Mouse (Mus musculus): ENCODE measurements around the gene Dll3. TPM values are rescaled to one million over a fixed set of nuclear protein-coding genes. Genes with fewer than 3 reads are reported as not detected.
A peak's percentile ranks its signal among the peaks of the same experiment; 100 is the strongest.

Gene Dll3
- polyA plus RNA-seq, 1 experiment from 2014 or later: 0.50 TPM

DNA sequence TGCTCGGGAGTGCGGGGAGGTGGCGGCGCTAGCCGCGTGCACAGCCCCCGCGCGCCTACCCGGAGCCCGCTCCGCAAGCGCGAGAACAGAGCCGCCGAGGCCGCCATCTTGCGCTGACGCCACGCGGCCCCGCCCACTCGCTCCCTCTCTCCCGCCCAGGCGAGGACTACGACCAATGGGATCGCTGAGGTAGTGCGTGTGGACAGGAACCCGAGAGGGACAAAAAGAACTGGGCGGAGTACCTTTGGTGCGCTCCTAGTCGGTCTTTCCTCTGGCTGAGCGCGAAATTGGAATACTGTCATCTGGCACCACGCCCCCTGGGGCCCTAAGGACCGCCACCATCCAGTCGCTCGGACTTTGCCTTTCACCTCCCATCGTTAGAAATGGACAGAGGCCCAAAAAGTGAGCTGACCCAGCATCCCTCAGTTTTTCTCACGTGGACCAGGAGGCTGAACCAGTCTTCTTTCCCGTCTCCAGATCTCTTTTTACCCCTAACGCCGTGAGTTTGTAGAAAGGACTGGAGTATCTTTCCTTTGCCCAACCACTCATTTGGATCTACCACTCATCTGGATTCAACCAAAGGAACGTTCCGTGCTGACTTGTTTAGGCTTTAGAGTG, 10.0 kb upstream of the Dll3 start, which contains the start of gene Timm50:
Timm50 (minus strand) TSS at position 147 of the 618 bp plus-strand sequence.
- H3K9ac ChIP-seq (replicated peaks; ENCODE audit: low read length): peak within 1 kb of the TSS; percentile 95
- peaks cover 43% of the 10 kb centered on the region for H3K36me3 ChIP-seq (ENCODE audit: insufficient read depth, low read length)
- no peaks in the 10 kb centered on the region for H3K27me3 ChIP-seq (ENCODE audit: insufficient read depth, low read length)
- H3K4me1 ChIP-seq (ENCODE audit: insufficient read depth, low read length): peaks cover 12% of the 10 kb centered on the region
- 1% methylated on average over 45 of the region's 45 CpGs for WGBS
- no peaks in the 10 kb centered on the region for H3K9me3 ChIP-seq (ENCODE audit: low read length)
- peak; percentile 97 for ATAC-seq (ENCODE audit: low FRiP score, low TSS enrichment)
- H3K27ac ChIP-seq (ENCODE audit: low read length): peak within 1 kb of the TSS; percentile 58; the same call in 1 of the 2 replicates
- peak within 1 kb of the TSS; percentile 81 for H3K4me3 ChIP-seq (ENCODE audit: low read length)
- H3K4me2 ChIP-seq (replicated peaks; ENCODE audit: low read depth, low read length): peak within 1 kb of the TSS; percentile 74

DNA sequence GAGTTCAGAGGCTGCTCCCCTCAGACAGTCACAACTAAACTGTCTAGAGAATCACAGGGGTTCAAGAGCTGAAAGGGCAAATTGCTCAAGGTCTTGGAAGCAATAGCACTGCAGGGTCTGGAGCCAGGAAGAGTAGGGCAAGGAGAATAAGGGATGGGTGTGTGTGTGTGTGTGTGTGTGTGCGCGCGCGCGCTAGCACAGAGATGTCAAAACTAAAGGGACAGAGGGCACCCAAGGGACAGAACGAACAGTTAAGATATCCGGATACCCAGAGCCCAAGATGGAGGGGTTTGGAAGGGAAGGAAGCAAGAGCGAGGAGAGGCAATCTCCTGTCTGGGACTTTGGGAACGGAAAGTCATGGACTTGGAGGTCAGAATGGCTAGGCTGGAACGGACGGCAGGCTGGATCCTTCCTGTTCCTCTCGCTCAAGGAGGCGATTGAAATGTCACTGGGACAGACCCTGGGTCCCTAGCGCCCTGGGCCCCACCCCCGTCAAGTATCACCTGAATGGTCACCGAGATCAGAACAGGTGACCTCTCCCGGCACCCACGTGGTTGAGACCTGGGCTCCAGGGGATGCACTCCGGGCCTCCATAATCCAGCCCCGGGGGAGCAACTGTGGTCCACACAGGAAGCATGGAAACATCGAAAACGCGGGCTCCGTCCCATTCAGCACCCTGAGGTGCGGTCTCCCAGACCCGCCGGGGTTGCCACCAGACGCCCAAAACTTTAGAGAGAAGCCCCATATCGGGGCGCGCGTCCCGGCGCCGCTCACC, 9.3 kb upstream of the Dll3 start:
- peak overlapping the region; percentile 81 for H3K4me3 ChIP-seq (ENCODE audit: low read length)
- peaks cover 12% of the 10 kb centered on the region for H3K4me1 ChIP-seq (ENCODE audit: insufficient read depth, low read length)
- H3K27me3 ChIP-seq (ENCODE audit: insufficient read depth, low read length): no peaks in the 10 kb centered on the region
- peak overlapping the region; percentile 95 for H3K9ac ChIP-seq (replicated peaks; ENCODE audit: low read length)
- peak overlapping the region; percentile 58; the same call in 1 of the 2 replicates for H3K27ac ChIP-seq (ENCODE audit: low read length)
- H3K4me2 ChIP-seq (replicated peaks; ENCODE audit: low read depth, low read length): peak overlapping the region; percentile 72
- no peaks in the 10 kb centered on the region for H3K9me3 ChIP-seq (ENCODE audit: low read length)
- ATAC-seq (ENCODE audit: low FRiP score, low TSS enrichment): peak; percentile 69
- H3K36me3 ChIP-seq (ENCODE audit: insufficient read depth, low read length): peaks cover 43% of the 10 kb centered on the region
- 3% methylated on average over 35 of the region's 35 CpGs for WGBS

DNA sequence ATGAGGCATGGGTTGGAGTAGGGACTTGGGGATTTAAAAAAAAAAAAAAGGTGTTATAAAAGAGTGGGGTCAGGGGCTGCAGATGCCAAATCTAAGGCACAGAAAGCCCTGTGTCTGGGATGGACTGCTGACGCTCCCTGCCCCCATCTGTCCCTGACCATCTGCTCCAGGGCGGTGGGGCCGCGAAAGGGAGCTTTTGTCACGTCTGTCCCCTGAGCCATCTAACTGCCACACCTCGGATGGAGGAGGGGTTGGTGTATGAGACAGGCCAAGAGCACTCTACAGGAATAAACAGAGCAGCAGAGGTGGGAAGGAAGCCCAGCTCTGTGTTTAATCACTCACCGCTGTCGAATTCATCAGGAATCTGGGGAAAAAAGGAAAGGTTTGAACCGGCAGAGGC, 7.7 kb upstream of the Dll3 start:
- no peak for ATAC-seq (ENCODE audit: low FRiP score, low TSS enrichment)

DNA sequence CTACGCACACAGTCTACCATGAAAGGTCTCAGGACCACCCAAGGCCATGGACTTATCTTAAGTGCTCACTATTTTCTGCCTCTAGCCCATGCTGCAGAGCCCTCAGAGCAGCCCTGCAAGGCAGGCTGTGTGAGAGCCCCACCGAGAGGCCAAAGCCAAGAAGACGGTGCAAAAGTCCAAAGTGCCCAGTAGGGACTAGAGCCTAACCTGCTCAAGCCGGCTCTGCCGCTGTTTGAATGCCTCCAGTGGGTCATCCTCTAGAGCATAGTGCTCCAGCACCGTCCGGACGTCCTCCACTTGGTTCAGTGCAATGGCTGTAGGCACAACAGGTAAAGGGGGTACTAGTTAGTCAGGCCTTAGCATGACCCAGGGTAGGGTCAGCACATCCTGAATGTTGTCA, 4.2 kb upstream of the Dll3 start:
- Histone ChIP-seq H3K4me2 (replicated peaks; ENCODE audit: low read depth, low read length) (no peak overlapping the region), H3K9me3 (ENCODE audit: low read length) (no peaks in the 10 kb centered on the region), H3K27me3 (ENCODE audit: insufficient read depth, low read length) (peaks cover 9% of the 10 kb centered on the region), H3K4me3 (ENCODE audit: low read length) (no peak overlapping the region), H3K27ac (ENCODE audit: low read length) (no peak overlapping the region), H3K36me3 (ENCODE audit: insufficient read depth, low read length) (peaks cover 40% of the 10 kb centered on the region), H3K4me1 (ENCODE audit: insufficient read depth, low read length) (peaks cover 23% of the 10 kb centered on the region), H3K9ac (replicated peaks; ENCODE audit: low read length) (no peak overlapping the region)
- WGBS: 95% methylated on average over 8 of the region's 8 CpGs
- ATAC-seq (ENCODE audit: low FRiP score, low TSS enrichment): 0 out of 2 replicates have a peak, but pooled peaks have one; percentile 27

More for the DNA sequence above, 7.7 kb upstream of the Dll3 start:
- Histone ChIP-seq H3K9ac (replicated peaks; ENCODE audit: low read length) (no peak overlapping the region), H3K9me3 (ENCODE audit: low read length) (no peaks in the 10 kb centered on the region), H3K4me1 (ENCODE audit: insufficient read depth, low read length) (peaks cover 12% of the 10 kb centered on the region), H3K4me3 (ENCODE audit: low read length) (no peak overlapping the region), H3K27ac (ENCODE audit: low read length) (no peak overlapping the region), H3K4me2 (replicated peaks; ENCODE audit: low read depth, low read length) (no peak overlapping the region), H3K27me3 (ENCODE audit: insufficient read depth, low read length) (no peaks in the 10 kb centered on the region), H3K36me3 (ENCODE audit: insufficient read depth, low read length) (peaks cover 43% of the 10 kb centered on the region)
- 30% methylated on average over 9 of the region's 9 CpGs for WGBS

DNA sequence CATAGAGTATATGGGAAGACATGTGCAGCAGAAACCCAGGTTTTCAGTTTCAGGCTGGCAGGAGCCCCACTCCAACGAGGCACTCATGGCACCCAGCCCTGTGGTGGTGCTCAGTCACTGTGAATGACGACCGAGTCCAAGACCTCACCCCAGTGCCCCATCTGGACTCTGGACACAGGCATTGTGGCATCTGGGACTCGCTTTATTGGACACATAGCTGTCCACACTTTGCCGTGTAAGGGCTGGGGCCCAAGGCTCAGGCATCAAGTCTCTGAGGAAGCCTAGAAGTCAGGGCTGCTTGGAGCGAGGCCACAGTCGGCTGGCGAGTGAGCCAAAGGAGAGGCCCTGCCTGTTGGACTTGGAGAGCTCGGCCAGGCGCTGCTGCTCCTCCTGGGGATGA, 3.6 kb upstream of the Dll3 start:
- H3K9me3 ChIP-seq (ENCODE audit: low read length): no peaks in the 10 kb centered on the region
- H3K36me3 ChIP-seq (ENCODE audit: insufficient read depth, low read length): peaks cover 40% of the 10 kb centered on the region
- no peak for ATAC-seq (ENCODE audit: low FRiP score, low TSS enrichment)

DNA sequence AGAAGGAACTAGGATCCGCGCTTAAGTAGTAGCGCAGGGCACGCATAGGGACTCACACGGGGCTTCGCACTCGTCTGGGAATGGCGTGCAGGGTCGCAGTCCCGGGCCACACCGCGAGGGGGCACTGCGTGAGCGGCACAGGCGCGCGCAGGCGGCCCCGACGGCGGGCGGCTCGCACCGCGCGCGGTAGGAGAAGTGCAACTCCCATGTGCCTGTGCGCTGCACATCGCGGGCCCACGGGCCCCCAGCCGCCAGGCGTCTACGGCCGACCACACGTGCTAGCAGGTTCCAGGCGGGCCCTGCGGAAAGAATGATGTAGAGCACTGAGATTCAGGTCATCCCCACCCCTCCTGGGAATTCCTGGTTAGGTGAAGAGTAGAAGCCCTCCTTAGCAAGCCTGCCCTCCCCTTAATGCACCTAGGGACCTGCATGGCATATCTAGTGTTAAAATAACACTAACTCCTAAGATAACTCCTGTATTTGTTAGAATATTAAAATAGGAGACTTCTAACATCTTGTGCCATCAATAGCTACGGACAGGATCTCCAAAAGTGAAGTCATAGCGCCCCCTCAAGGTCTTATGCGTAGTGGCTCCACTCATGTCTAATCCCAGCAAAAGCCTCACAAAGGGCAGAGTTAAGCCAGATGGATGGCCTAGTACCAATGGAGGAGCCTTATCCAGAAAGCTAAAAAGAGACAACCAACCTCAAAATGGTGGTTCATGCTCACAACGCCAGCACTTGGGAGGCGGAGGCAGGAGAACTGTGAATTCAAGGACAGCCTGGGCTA, 3.0 kb downstream of the Dll3 start:
- Histone ChIP-seq H3K4me1 (ENCODE audit: insufficient read depth, low read length) (peaks cover 21% of the 10 kb centered on the region), H3K9ac (replicated peaks; ENCODE audit: low read length) (peak overlapping the region; percentile 10; the same call in 1 of the 2 replicates), H3K27me3 (ENCODE audit: insufficient read depth, low read length) (peaks cover 67% of the 10 kb centered on the region), H3K27ac (ENCODE audit: low read length) (no peak overlapping the region), H3K36me3 (ENCODE audit: insufficient read depth, low read length) (no peaks in the 10 kb centered on the region), H3K4me2 (replicated peaks; ENCODE audit: low read depth, low read length) (peak overlapping the region; percentile 38), H3K9me3 (ENCODE audit: low read length) (no peaks in the 10 kb centered on the region), H3K4me3 (ENCODE audit: low read length) (peak overlapping the region; percentile 3; the same call in 1 of the 2 replicates)
- 15% methylated on average over 43 of the region's 43 CpGs for WGBS
- no peak for ATAC-seq (ENCODE audit: low FRiP score, low TSS enrichment)

More for the DNA sequence above, 3.6 kb upstream of the Dll3 start:
- Histone ChIP-seq H3K4me1 (ENCODE audit: insufficient read depth, low read length) (peaks cover 19% of the 10 kb centered on the region), H3K4me3 (ENCODE audit: low read length) (no peak overlapping the region), H3K9ac (replicated peaks; ENCODE audit: low read length) (no peak overlapping the region), H3K4me2 (replicated peaks; ENCODE audit: low read depth, low read length) (no peak overlapping the region), H3K27ac (ENCODE audit: low read length) (no peak overlapping the region), H3K27me3 (ENCODE audit: insufficient read depth, low read length) (peaks cover 14% of the 10 kb centered on the region)
- 82% methylated on average over 10 of the region's 10 CpGs for WGBS

DNA sequence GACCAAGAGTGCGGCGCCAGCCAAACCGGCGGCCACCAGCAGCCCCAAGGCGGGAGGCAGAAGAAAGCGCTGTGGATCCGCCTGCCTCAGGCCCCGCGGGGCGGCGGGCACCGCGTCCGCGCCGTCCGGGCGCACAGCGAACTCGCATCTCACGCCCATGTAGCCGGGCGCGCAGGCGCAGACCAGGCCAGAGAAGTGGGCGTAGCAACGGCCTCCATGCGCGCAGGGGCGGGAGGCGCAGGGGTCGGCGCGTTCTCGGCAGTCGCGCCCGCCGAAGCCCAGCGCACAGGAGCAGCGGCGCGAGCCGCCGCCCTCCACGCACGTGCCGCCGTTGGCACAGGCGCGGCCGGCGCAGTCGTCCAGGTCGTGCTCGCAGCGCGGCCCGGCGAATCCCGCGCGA, 7.6 kb downstream of the Dll3 start:
- Histone ChIP-seq H3K27ac (ENCODE audit: low read length) (no peak overlapping the region), H3K9me3 (ENCODE audit: low read length) (no peaks in the 10 kb centered on the region), H3K9ac (replicated peaks; ENCODE audit: low read length) (peak overlapping the region; percentile 67), H3K36me3 (ENCODE audit: insufficient read depth, low read length) (no peaks in the 10 kb centered on the region), H3K27me3 (ENCODE audit: insufficient read depth, low read length) (peaks cover 84% of the 10 kb centered on the region), H3K4me2 (replicated peaks; ENCODE audit: low read depth, low read length) (peak overlapping the region; percentile 88), H3K4me3 (ENCODE audit: low read length) (peak overlapping the region; percentile 59), H3K4me1 (ENCODE audit: insufficient read depth, low read length) (peaks cover 16% of the 10 kb centered on the region)
- ATAC-seq (ENCODE audit: low FRiP score, low TSS enrichment): no peak
- WGBS: 3% methylated on average over 63 of the region's 63 CpGs

DNA sequence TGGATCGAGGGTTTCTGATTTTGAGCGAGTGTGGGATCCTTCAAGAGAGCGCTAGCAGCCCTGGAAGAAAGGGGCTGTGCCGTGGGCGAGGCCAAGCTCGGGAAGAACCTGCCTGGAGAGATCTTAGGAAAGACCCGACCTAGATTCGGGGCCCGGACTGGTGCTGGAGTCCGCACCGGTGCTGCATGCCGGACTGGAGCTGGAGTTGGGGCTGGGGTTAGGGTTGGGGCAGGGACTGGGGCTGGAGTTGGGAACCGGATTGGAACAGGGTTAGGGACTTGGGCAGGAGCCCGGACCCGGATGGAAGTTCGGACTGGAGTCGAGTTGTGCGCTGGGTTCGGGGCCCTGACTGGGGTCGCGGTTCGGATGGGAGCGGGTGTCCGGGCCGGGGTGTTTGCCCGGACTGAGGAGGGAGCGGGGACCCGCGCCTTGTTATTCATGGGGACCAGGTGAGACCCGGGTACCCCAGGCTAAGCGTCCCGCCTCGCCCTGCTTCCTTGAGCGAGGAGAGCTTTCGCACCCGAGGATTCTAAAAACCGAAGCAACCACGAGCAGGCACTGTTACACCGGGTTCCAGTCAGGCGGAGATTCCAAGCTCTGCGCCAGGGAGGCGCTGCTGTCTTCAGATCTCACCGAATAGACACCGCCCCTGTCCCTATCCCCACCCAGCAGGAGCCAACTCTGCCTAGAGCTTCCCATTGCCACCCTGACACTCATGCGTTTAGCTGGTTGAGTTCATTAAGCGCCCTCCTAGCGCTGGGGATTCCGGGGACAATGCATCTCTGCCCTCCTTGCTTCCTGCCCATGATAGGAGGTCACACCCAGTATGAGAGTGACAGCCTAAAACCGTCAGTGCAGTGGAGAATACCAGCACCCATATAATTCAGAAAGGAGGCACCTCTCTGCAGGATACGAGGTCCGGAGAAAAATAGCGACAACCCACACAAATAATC, 11.1 kb downstream of the Dll3 start, which contains the start of gene Selenov:
Selenov (minus strand) TSS at position 549 of the 953 bp plus-strand sequence.
- Histone ChIP-seq H3K4me2 (replicated peaks; ENCODE audit: low read depth, low read length) (peak within 1 kb of the TSS; percentile 56), H3K9ac (replicated peaks; ENCODE audit: low read length) (peak within 1 kb of the TSS; percentile 45), H3K4me1 (ENCODE audit: insufficient read depth, low read length) (peaks cover 11% of the 10 kb centered on the region), H3K9me3 (ENCODE audit: low read length) (no peaks in the 10 kb centered on the region), H3K27ac (ENCODE audit: low read length) (no peak within 1 kb of the TSS), H3K27me3 (ENCODE audit: insufficient read depth, low read length) (peaks cover 75% of the 10 kb centered on the region), H3K36me3 (ENCODE audit: insufficient read depth, low read length) (no peaks in the 10 kb centered on the region), H3K4me3 (ENCODE audit: low read length) (peak within 1 kb of the TSS; percentile 39)
- ATAC-seq (ENCODE audit: low FRiP score, low TSS enrichment): peak; percentile 75
- WGBS: under 1% methylated on average over 52 of the region's 52 CpGs
